Mouse (Mus musculus): ENCODE measurements around the gene H2afx. TPM values are rescaled to one million over a fixed set of nuclear protein-coding genes. Genes with fewer than 3 reads are reported as not detected.
"Not testable (repeated sequence)": the region's sequence is repeated elsewhere in the genome, so short reads cannot be mapped to it uniquely, and the experiment has no call there.

H2afx gene
- polyA plus RNA-seq, 1 experiment from 2014 or later, result 226 TPM

GRCm38 (mm10) chr9:44357207-44357606 lies 22.7 kb downstream of the H2afx start:
- H3K9me3 ChIP-seq (replicated peaks), result no peaks in the 10 kb centered on the region
- H3K27ac ChIP-seq (replicated peaks), result peak overlapping the region; percentile 3; the same call in 1 of the 2 replicates
- no peak overlapping the region for H3K4me3 ChIP-seq (replicated peaks)
- no peak for ATAC-seq (ENCODE audit: insufficient read depth)
- peaks cover 73% of the 10 kb centered on the region for H3K36me3 ChIP-seq (replicated peaks)
- no peaks in the 10 kb centered on the region for H3K27me3 ChIP-seq
- peaks cover 18% of the 10 kb centered on the region for H3K4me1 ChIP-seq (replicated peaks)
- H3K9ac ChIP-seq, result no peak overlapping the region
- 54% methylated on average over 4 of the region's 4 CpGs for WGBS (ENCODE audit: insufficient replicate concordance)
- H3K4me2 ChIP-seq, result no peak overlapping the region

GRCm38 (mm10) chr9:44361190-44361917 lies 26.9 kb downstream of the H2afx start, which contains the start of gene Vps11:
Vps11 (minus strand) TSS chr9:44361670.
- peak within 1 kb of the TSS; percentile 84 for H3K9ac ChIP-seq
- no peaks in the 10 kb centered on the region for H3K9me3 ChIP-seq (replicated peaks)
- H3K4me2 ChIP-seq, result peak within 1 kb of the TSS; percentile 77
- WGBS (ENCODE audit: insufficient replicate concordance), result under 1% methylated on average over 44 of the region's 44 CpGs
- H3K27ac ChIP-seq (replicated peaks), result peak within 1 kb of the TSS; percentile 85
- peak within 1 kb of the TSS; percentile 86 for H3K4me3 ChIP-seq (replicated peaks)
- no peaks in the 10 kb centered on the region for H3K27me3 ChIP-seq
- H3K4me1 ChIP-seq (replicated peaks), result peaks cover 12% of the 10 kb centered on the region
- H3K36me3 ChIP-seq (replicated peaks), result peaks cover 32% of the 10 kb centered on the region
- ATAC-seq (ENCODE audit: insufficient read depth), result peak; percentile 85

GRCm38 (mm10) chr9:44361931-44362330 lies 27.4 kb downstream of the H2afx start:
- WGBS (ENCODE audit: insufficient replicate concordance), result 40% methylated on average over 4 of the region's 4 CpGs
- H3K27me3 ChIP-seq; H3K9me3 ChIP-seq (replicated peaks); ATAC-seq (ENCODE audit: insufficient read depth); H3K9ac ChIP-seq: not testable (repeated sequence)
- Histone ChIP-seq H3K36me3 (replicated peaks) (peaks cover 26% of the 10 kb centered on the region), H3K4me1 (replicated peaks) (peaks cover 12% of the 10 kb centered on the region), H3K4me3 (replicated peaks) (peak overlapping the region; percentile 86), H3K4me2 (peak overlapping the region; percentile 77), H3K27ac (replicated peaks) (peak overlapping the region; percentile 85)

GRCm38 (mm10) chr9:44364480-44364879 lies 30.0 kb downstream of the H2afx start:
- Histone ChIP-seq H3K27me3 (no peaks in the 10 kb centered on the region), H3K27ac (replicated peaks) (no peak overlapping the region), H3K4me1 (replicated peaks) (peaks cover 12% of the 10 kb centered on the region), H3K4me3 (replicated peaks) (no peak overlapping the region), H3K36me3 (replicated peaks) (peaks cover 5% of the 10 kb centered on the region), H3K4me2 (no peak overlapping the region), H3K9ac (no peak overlapping the region), H3K9me3 (replicated peaks) (no peaks in the 10 kb centered on the region)
- no peak for ATAC-seq (ENCODE audit: insufficient read depth)
- WGBS (ENCODE audit: insufficient replicate concordance), result 50% methylated on average over 3 of the region's 3 CpGs

- Histone ChIP-seq H3K27ac (replicated peaks) (0 out of 2 replicates have a peak overlapping the region, but pooled peaks have one; percentile 20), H3K36me3 (replicated peaks) (no peaks in the 10 kb centered on the region), H3K9ac (no peak overlapping the region), H3K4me1 (replicated peaks) (peaks cover 20% of the 10 kb centered on the region), H3K27me3 (no peaks in the 10 kb centered on the region), H3K4me3 (replicated peaks) (no peak overlapping the region), H3K4me2 (no peak overlapping the region), H3K9me3 (replicated peaks) (no peaks in the 10 kb centered on the region)
- no peak for ATAC-seq (ENCODE audit: insufficient read depth)
Observed at GRCm38 (mm10) chr9:44373386-44373785, 38.9 kb downstream of the H2afx start.

- no peak overlapping the region for H3K4me2 ChIP-seq
- H3K4me1 ChIP-seq (replicated peaks), result peaks cover 38% of the 10 kb centered on the region
- 75% methylated on average over 6 of the region's 6 CpGs for WGBS (ENCODE audit: insufficient replicate concordance)
- no peaks in the 10 kb centered on the region for H3K27me3 ChIP-seq
- no peak overlapping the region for H3K4me3 ChIP-seq (replicated peaks)
- H3K9ac ChIP-seq, result no peak overlapping the region
- no peak overlapping the region for H3K27ac ChIP-seq (replicated peaks)
- no peak for ATAC-seq (ENCODE audit: insufficient read depth)
- no peaks in the 10 kb centered on the region for H3K9me3 ChIP-seq (replicated peaks)
- H3K36me3 ChIP-seq (replicated peaks), result peaks cover 5% of the 10 kb centered on the region
Observed at GRCm38 (mm10) chr9:44376141-44376540, 41.6 kb downstream of the H2afx start.

GRCm38 (mm10) chr9:44377335-44377734 lies 42.8 kb downstream of the H2afx start:
- H3K9ac ChIP-seq; H3K9me3 ChIP-seq (replicated peaks); H3K27me3 ChIP-seq; ATAC-seq (ENCODE audit: insufficient read depth); H3K4me2 ChIP-seq; H3K4me3 ChIP-seq (replicated peaks); H3K27ac ChIP-seq (replicated peaks): not testable (repeated sequence)
- WGBS (ENCODE audit: insufficient replicate concordance), result 61% methylated on average over 2 of the region's 2 CpGs
- H3K4me1 ChIP-seq (replicated peaks), result peaks cover 44% of the 10 kb centered on the region
- H3K36me3 ChIP-seq (replicated peaks), result peaks cover 17% of the 10 kb centered on the region

- Histone ChIP-seq H3K27me3 (no peaks in the 10 kb centered on the region), H3K4me1 (replicated peaks) (peaks cover 43% of the 10 kb centered on the region), H3K9me3 (replicated peaks) (no peaks in the 10 kb centered on the region), H3K27ac (replicated peaks) (peak overlapping the region; percentile 88), H3K4me3 (replicated peaks) (peak overlapping the region; percentile 71), H3K9ac (peak overlapping the region; percentile 69), H3K4me2 (peak overlapping the region; percentile 93), H3K36me3 (replicated peaks) (peaks cover 26% of the 10 kb centered on the region)
- WGBS (ENCODE audit: insufficient replicate concordance), result 35% methylated on average over 5 of the region's 5 CpGs
- ATAC-seq (ENCODE audit: insufficient read depth), result no peak
Observed at GRCm38 (mm10) chr9:44378153-44378730, 43.7 kb downstream of the H2afx start.

- under 1% methylated on average over 83 of the region's 83 CpGs for WGBS (ENCODE audit: insufficient replicate concordance)
- H3K9me3 ChIP-seq (replicated peaks), result no peaks in the 10 kb centered on the region
- H3K27me3 ChIP-seq, result no peaks in the 10 kb centered on the region
- H3K4me1 ChIP-seq (replicated peaks), result peaks cover 35% of the 10 kb centered on the region
- ATAC-seq (ENCODE audit: insufficient read depth), result peak; percentile 93
- H3K9ac ChIP-seq, result peak within 1 kb of the TSS; percentile 80
- peak within 1 kb of the TSS; percentile 93 for H3K4me2 ChIP-seq
- H3K27ac ChIP-seq (replicated peaks), result peak within 1 kb of the TSS; percentile 88
- H3K36me3 ChIP-seq (replicated peaks), result peaks cover 36% of the 10 kb centered on the region
- peak within 1 kb of the TSS; percentile 71 for H3K4me3 ChIP-seq (replicated peaks)
Observed at GRCm38 (mm10) chr9:44379054-44379834, 44.8 kb downstream of the H2afx start, which contains the start of gene Hyou1. Hyou1 (plus strand) TSS chr9:44379490.

- no peaks in the 10 kb centered on the region for H3K9me3 ChIP-seq (replicated peaks)
- H3K9ac ChIP-seq, result peak overlapping the region; percentile 80
- peak overlapping the region; percentile 78 for H3K27ac ChIP-seq (replicated peaks)
- peak overlapping the region; percentile 71 for H3K4me3 ChIP-seq (replicated peaks)
- H3K36me3 ChIP-seq (replicated peaks), result peaks cover 42% of the 10 kb centered on the region
- H3K4me1 ChIP-seq (replicated peaks), result peaks cover 35% of the 10 kb centered on the region
- 0 out of 2 replicates have a peak, but pooled peaks have one; percentile 5 for ATAC-seq (ENCODE audit: insufficient read depth)
- H3K4me2 ChIP-seq, result peak overlapping the region; percentile 93
- H3K27me3 ChIP-seq, result no peaks in the 10 kb centered on the region
- WGBS (ENCODE audit: insufficient replicate concordance), result 4% methylated on average over 15 of the region's 15 CpGs
Observed at GRCm38 (mm10) chr9:44379862-44380261, 45.4 kb downstream of the H2afx start.

- 83% methylated on average over 13 of the region's 13 CpGs for WGBS (ENCODE audit: insufficient replicate concordance)
Observed at GRCm38 (mm10) chr9:44384596-44384995, 50.1 kb downstream of the H2afx start.

More at GRCm38 (mm10) chr9:44384596-44384995, 50.1 kb downstream of the H2afx start:
- no peak overlapping the region for H3K9ac ChIP-seq
- no peak overlapping the region for H3K4me3 ChIP-seq (replicated peaks)
- no peak for ATAC-seq (ENCODE audit: insufficient read depth)
- peaks cover 18% of the 10 kb centered on the region for H3K4me1 ChIP-seq (replicated peaks)
- H3K27me3 ChIP-seq, result no peaks in the 10 kb centered on the region
- H3K9me3 ChIP-seq (replicated peaks), result no peaks in the 10 kb centered on the region
- no peak overlapping the region for H3K27ac ChIP-seq (replicated peaks)
- peaks cover 88% of the 10 kb centered on the region for H3K36me3 ChIP-seq (replicated peaks)
- H3K4me2 ChIP-seq, result no peak overlapping the region

All from liver, embryonic 15.5 days (tissue).